Mouse (Mus musculus) E14TG2a.4 (cell line): ENCODE results near the gene Maco1.
A peak's percentile ranks its signal among the peaks of the same experiment; 100 is the strongest.
"Not testable (repeated sequence)": the region's sequence is repeated elsewhere in the genome, so short reads cannot be mapped to it uniquely, and the experiment has no call there.

Experiments
- H3K27me3 ChIP-seq: 2 replicates; pipeline ENCODE4 v1.6.1; 2014; ENCODE audit warnings: low read length, control low read depth; ENCODE audit not compliant: insufficient read depth
- H3K36me3 ChIP-seq: 2 replicates; pipeline ENCODE4 v1.6.1; 2014; ENCODE audit warnings: low read length, control low read depth; ENCODE audit not compliant: insufficient read depth
- H3K4me1 ChIP-seq: replicated peaks from 2 replicates; pipeline ENCODE4 v1.6.1; 2014; ENCODE audit warnings: low read depth, low read length, control low read depth
- H3K4me3 ChIP-seq: replicated peaks from 2 replicates; pipeline ENCODE4 v1.5.1; 2014; ENCODE audit warnings: mild to moderate bottlenecking, low read length
- H3K9me3 ChIP-seq: 2 replicates; pipeline ENCODE4 v1.6.1; 2014; ENCODE audit warnings: low read length, control low read depth
- CTCF ChIP-seq: conservative IDR thresholded peaks from 2 replicates; pipeline ENCODE4 v1.5.1; 2014; ENCODE audit warnings: low read length
- NANOG ChIP-seq: IDR thresholded peaks from 2 replicates; pipeline ENCODE4 v1.6.1; 2014; ENCODE audit warnings: borderline replicate concordance, low read length, mixed read lengths
- POU5F1 ChIP-seq: IDR thresholded peaks from 2 replicates; pipeline ENCODE4 v1.6.1; 2014; ENCODE audit warnings: low read length, borderline replicate concordance

Maco1 gene

DNA sequence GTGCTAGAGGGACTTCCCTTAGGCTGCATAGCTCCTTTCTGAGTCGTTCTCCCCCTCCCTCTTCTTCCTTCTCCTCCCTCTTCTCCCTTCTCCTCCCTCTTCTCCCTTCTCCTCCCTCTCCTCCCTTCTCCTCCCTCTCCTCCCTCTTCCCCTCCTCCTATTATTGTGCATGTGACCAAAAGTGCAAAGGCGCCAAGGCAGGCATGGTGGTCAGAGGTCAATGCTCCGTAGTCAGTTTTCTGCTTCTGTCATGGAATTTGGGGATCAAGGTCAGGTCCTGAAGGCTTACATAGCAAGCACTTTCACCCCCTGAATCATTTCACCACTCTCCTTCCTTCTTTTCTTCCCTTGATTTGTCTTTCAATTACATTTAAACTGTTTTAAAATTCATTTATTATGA is 54.3 kb downstream of the Maco1 start:
- peaks cover 28% of the 10 kb centered on the region for H3K4me1 ChIP-seq
- peaks cover 35% of the 10 kb centered on the region for H3K36me3 ChIP-seq
- TF ChIP-seq NANOG, result no peak
- no peak for TF ChIP-seq CTCF
- no peak for TF ChIP-seq POU5F1
- no peak overlapping the region for H3K4me3 ChIP-seq
- no peaks in the 10 kb centered on the region for H3K9me3 ChIP-seq
- no peaks in the 10 kb centered on the region for H3K27me3 ChIP-seq

DNA sequence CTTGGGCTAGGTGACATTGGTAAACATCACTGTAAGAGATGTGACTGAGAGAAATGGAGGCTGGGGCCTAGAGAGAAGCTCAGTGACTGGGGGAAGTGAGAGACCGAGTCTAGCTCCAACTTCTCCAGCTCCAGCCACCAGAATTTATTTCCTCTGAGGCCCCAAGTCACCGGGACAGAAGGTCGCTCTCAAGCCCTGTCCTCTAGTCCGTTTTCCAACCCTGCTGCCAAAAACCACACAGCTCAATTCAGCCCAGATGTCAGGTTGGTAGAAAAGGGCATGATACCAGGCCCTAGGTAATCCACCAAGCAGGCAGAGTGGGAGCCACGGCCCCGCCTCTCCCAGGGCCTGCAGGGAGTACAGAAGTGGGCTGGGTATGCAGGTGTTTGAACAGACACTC is 55.5 kb downstream of the Maco1 start:
- TF ChIP-seq NANOG, result no peak
- TF ChIP-seq POU5F1, result no peak
- no peak for TF ChIP-seq CTCF
- Histone ChIP-seq H3K36me3 (peaks cover 22% of the 10 kb centered on the region), H3K4me3 (no peak overlapping the region), H3K9me3 (no peaks in the 10 kb centered on the region), H3K4me1 (peaks cover 28% of the 10 kb centered on the region), H3K27me3 (no peaks in the 10 kb centered on the region)

DNA sequence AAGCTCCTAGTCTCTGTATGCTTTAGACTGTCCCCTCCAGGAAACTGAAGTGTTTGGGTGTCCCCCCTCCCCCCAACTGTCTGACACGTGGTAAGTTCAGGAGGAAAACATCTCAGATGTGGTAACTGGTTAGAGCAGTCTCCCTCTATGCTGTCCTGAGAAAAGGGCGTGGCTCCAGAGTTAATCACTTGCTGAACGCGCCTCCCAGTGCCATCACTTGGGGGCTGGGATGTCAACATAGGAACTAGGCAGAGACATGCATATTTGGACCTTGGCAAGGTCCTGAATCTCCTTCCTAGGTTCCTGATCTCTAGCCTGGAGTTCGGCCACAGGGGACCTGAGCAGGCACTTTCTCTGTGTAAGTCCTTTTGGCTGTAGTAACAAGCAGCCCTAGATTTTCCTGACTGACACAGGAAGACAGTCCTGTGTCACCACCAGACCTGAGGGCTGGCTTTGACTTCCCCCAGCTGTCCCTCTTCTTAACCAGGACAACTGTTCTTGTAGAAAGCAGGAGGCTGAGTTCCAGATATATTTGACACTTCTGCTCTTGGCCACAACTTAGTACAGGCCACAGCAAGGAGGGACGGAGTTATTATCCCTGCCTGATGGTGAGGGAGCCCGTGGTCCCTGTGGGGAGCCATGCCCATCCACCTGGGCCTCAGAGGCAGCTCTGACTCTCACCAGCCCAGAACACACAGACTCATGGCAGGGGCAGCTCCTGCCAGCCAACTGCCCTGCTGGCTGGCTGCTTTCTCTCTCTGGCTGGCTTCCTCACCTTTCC is 56.4 kb downstream of the Maco1 start:
- Histone ChIP-seq H3K4me1 (peaks cover 28% of the 10 kb centered on the region), H3K27me3 (peaks cover 6% of the 10 kb centered on the region; the same call in 1 of the 2 replicates)
- no peak for TF ChIP-seq POU5F1
- no peak for TF ChIP-seq CTCF
- no peak for TF ChIP-seq NANOG

DNA sequence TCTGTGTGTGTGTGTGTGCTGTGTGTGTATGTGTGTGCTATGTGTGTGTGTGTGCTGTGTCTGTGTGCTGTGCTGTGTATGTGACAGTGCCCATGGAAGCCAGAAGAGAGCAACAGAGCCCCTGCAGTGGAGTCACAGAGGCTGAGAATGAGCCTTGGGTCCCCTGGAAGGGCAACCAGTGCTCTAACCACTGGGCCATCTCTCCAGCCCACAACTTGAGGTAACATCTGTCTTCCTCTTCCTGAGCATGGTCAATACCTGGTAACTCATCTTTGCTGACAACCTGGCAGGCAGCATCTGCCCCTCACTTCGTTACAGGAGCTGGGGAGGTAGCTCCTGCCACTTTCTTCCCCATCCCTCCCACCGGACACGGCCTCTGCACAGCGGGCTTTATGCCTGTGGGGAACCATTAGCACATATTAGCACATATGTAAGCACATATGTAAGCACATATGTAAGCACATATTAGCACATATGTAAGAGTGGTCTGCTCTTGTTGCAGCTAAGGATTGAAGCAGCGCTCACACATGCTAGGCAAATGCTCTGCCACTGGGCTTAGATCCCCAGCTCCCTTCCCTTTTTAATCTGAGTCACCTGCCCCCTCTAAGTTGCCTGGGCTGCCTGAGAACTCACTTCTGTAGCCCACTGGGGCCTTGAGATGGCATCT is 57.2 kb downstream of the Maco1 start:
- TF ChIP-seq CTCF (no peak), POU5F1 (no peak), NANOG (no peak)
- Histone ChIP-seq H3K4me3 (no peak overlapping the region), H3K27me3 (peaks cover 6% of the 10 kb centered on the region; the same call in 1 of the 2 replicates), H3K36me3 (peaks cover 6% of the 10 kb centered on the region), H3K9me3 (no peaks in the 10 kb centered on the region), H3K4me1 (peaks cover 28% of the 10 kb centered on the region)

More for the DNA sequence above, 56.4 kb downstream of the Maco1 start:
- peaks cover 14% of the 10 kb centered on the region for H3K36me3 ChIP-seq
- H3K9me3 ChIP-seq, result no peaks in the 10 kb centered on the region
- H3K4me3 ChIP-seq, result no peak overlapping the region

DNA sequence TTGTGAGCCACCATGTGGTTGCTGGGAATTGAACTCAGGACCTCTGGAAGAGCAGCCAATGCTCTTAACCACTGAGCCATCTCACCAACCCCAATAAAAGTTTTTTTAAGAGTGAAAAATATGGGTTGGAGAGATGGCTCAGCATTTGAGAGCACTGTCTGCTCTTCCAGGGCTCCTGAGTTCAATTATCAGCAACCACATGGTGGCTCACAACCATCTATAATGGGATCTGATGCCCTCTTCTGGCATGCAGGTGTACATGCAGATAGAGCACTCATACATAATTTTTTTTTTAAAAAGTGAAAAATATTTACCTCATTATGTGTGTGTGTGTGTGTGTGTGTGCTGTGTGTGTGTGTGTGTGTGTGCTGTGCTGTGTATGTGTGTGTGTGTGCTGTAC is 58.2 kb downstream of the Maco1 start:
- not testable (repeated sequence) for H3K9me3 ChIP-seq, H3K4me3 ChIP-seq, H3K27me3 ChIP-seq, H3K36me3 ChIP-seq
- peaks cover 28% of the 10 kb centered on the region for H3K4me1 ChIP-seq
- TF ChIP-seq CTCF, result peak; percentile 27

DNA sequence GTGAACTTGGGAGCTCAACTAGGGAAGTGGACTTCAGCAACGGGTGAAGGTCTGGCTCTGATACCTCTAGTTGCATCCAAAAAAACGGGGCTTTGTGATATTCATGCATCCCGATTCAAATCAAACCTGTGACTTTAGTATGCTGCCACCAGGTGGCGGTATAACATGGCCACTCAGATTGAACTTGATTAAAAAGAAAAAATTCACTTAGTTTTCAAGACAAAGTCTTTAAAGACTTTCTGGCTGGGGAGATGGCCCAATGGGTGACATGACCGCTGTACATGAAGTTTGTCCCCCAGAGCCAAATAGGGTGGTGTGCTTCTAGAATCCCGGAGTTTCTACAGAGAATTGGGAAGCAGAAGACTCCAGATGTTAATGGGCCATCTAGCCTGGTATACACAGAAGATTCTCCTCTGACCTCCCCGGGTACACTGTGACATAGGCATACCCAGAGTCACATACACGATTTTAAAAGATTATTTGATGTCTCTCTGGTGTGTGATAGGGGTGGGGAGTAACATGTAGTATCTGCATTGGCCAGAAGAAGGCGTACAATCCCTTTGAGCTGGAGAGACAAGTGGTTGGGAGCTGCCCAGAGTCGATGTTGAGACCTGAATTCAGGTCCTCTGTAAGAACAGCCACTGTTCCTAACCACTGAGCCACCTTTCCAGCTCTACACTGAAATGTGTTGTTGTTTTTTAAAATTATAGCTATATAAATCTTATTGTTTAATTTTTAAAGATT is 59.8 kb downstream of the Maco1 start:
- TF ChIP-seq POU5F1, result no peak
- TF ChIP-seq NANOG, result no peak
- peak; percentile 95 for TF ChIP-seq CTCF
- Histone ChIP-seq H3K9me3 (no peaks in the 10 kb centered on the region), H3K27me3 (peaks cover 6% of the 10 kb centered on the region; the same call in 1 of the 2 replicates), H3K4me1 (peaks cover 16% of the 10 kb centered on the region), H3K4me3 (no peak overlapping the region), H3K36me3 (no peaks in the 10 kb centered on the region)

DNA sequence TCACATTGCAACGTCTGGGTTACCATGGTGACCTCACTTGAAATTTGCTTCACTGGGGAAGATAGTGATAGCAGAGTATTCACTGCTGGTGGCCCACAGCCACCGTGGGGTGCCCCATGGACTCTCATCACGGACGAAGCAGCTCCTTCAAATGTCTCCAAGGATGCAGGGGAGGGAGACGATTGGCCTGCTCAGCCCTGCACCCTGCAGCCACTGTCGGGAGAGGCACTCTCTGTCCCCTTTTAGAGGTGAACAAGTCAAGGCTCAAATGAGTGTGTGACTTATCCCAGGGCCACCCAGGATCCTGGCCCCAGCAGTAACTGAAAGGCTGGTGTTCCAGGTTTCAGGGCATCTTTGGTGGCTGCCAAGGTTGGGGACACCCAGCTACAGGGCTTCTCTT is 61.4 kb downstream of the Maco1 start:
- H3K36me3 ChIP-seq, result no peaks in the 10 kb centered on the region
- TF ChIP-seq CTCF (no peak), NANOG (no peak), POU5F1 (no peak)
- H3K9me3 ChIP-seq, result no peaks in the 10 kb centered on the region
- peaks cover 6% of the 10 kb centered on the region; the same call in 1 of the 2 replicates for H3K27me3 ChIP-seq
- H3K4me1 ChIP-seq, result peaks cover 23% of the 10 kb centered on the region
- H3K4me3 ChIP-seq, result no peak overlapping the region

DNA sequence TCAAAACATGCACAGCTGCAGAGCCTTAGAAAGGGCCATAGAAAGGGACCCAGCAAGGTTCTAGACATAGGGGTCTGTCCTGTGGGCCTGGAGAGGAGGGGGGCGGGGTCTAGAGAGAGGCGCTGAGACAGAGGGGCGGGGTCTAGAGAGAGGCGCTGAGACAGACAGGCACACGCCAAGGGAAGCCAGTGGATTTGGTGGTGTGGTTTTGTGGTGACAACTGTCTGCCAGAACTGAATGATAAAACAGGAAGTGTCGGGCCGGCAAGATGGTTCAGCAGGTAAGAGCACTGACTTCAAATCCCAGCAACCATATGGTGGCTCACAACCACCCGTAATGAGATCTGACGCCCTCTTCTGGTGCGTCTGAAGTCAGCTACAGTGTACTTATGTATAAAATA is 66.2 kb downstream of the Maco1 start:
- no peak for TF ChIP-seq CTCF
- no peak for TF ChIP-seq NANOG
- TF ChIP-seq POU5F1, result no peak
- Histone ChIP-seq H3K9me3 (no peaks in the 10 kb centered on the region), H3K4me3 (no peak overlapping the region), H3K36me3 (no peaks in the 10 kb centered on the region), H3K27me3 (peaks cover under 1% of the 10 kb centered on the region; the same call in 1 of the 2 replicates), H3K4me1 (peaks cover 31% of the 10 kb centered on the region)
